Mouse (Mus musculus) CD4-positive, CD25-positive, alpha-beta regulatory T cell, adult 2 months (primary cell): ENCODE measurements around the gene A2ml1.
"Not testable (repeated sequence)": the region's sequence is repeated elsewhere in the genome, so short reads cannot be mapped to it uniquely, and the experiment has no call there.

Experiments used
- DNase-seq: peaks from one replicate; pipeline ENCODE4 v3.0.0-alpha.2; 2012; ENCODE audit warnings: low read depth, low spot score

Gene A2ml1

GRCm38 (mm10) chr6:128581508-128581907 is at the start of gene A2ml1:
Gene A2ml1 (minus strand): TSS chr6:128581608.
- no peak for DNase-seq

DNA sequence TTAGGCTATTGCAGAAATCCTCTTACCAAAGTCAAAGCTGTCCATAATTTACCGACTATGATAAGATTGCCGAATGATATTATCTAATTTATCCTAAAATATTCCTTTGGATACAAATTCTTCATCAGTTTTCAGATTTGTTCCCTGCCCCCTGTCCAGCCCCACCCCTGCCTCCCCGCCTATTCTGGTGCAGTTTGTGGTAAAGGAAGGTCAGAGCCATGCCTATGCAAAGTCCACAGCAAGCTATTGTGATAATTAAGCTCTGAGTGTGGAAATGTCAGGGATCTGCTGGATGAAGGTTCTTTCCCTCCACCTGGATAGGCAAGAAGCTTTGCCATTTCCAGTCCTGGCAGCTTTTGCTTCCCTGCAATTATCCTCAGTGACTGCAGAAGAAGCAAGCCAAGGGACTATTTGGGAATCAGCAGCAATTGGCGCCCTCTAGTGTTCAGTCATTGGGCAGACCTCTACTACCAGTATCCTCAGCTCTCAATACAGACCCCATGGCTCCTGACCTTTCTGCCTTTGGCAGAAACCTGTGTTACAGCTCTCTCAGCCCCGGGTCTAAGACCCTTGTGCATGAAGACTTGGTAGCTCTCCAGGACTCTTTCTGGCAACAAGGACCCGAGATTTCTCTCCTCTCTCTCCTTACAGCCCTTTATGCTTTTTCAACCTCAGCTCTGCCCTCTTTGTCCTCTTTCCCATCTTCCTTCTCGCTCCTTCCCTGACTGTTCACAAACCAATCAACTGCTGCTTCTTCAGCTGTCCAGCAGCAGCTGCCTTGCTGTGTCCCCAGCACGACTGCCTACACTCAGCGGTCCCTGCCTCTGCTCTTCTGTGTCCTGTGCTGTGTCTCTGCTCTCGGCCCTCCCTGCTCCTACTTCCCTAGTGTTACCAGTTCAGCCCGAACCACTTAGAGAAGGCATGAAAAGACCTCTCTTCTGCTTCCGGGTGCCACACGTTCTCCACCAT is 48.6 kb upstream of the A2ml1 start:
- peak; percentile 33 for DNase-seq

DNA sequence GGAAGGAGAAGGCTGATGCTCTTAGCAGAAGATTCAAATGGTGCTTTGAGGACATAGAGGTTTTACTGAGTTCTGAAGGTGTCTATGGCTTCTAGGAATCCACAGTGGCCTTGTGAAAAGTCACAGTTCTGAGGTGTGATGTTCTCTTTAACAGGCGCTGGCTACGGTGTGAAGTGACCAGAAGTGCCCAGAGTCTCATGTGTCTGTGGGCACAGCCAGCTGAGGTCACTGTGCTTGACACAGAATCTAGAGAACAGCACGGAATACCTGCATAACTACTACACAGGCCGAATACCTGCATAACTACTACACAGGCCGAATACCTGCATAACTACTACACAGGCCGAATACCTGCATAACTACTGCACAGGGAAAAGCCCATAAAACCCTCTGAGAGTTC is 43.8 kb upstream of the A2ml1 start:
- DNase-seq = not testable (repeated sequence)

GRCm38 (mm10) chr6:128624425-128624824 is 43.0 kb upstream of the A2ml1 start:
- no peak for DNase-seq

DNA sequence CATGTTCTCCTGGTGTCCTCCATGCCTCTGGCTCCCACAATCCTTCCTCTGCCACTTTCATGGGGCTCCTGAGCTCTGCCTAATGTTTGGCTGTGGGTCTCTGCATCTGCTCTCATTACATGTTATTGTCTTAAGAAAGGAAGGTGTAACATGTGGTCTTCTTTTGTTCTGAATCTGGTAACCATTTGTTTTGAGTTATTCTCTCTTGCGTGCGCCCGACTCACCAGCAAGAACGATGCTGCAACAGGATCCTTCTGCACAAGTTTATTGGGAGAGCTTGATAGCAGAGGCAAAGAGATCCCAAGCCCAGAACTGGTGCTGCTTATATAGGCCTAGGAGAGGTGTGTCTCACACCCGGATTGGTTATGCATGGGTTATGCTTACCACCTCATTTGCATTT is 42.0 kb upstream of the A2ml1 start, which contains the start of gene Klrb1a:
TSS of gene Klrb1a (minus strand) at position 101 of the 400 bp plus-strand sequence.
- not testable (repeated sequence) for DNase-seq

DNA sequence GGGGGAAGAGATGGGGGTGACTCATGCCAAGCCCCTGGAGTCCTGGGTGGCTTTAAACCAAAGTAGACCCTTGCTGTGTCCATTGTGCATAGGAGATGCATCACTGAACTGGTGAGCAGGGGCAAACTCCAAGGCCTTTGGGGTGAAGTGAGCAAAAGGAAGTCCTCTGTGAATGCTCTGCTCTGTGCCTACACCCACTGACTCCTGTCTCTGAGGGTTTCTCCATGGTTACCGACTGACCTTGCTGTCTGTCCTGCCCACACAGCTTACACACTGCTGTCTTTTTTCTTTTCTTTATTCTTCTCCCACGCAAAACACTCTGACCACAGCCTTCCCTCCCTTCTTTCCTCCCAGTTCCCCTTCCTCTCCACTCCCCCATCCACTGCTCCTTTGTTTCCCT is 41.3 kb upstream of the A2ml1 start:
- no peak for DNase-seq

DNA sequence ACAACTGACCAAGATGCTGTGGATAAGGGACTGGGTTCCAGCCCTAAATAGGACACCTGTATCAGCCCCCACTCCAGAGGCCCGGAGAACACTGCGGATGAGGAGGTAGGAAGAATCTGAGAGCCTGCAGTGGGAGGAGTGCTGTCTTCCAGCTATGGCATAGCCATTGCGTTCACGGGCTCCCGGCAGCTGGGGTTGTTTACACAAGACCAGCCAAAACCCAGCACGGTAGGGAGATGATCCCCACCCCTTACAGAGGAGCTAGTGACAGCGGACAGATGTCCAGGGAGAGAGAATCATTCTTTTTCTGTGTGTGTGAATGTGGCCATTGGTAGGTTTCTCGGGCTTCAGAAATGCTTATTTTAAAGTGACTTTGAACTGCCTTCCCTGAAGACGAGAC is 24.9 kb upstream of the A2ml1 start:
- no peak for DNase-seq

GRCm38 (mm10) chr6:128604512-128604911 is 23.1 kb upstream of the A2ml1 start:
- DNase-seq = peak; percentile 21

- no peak for DNase-seq
Observed at GRCm38 (mm10) chr6:128602463-128603201, 21.2 kb upstream of the A2ml1 start.

- DNase-seq = no peak
Observed at GRCm38 (mm10) chr6:128602026-128602425, 20.6 kb upstream of the A2ml1 start.

DNA sequence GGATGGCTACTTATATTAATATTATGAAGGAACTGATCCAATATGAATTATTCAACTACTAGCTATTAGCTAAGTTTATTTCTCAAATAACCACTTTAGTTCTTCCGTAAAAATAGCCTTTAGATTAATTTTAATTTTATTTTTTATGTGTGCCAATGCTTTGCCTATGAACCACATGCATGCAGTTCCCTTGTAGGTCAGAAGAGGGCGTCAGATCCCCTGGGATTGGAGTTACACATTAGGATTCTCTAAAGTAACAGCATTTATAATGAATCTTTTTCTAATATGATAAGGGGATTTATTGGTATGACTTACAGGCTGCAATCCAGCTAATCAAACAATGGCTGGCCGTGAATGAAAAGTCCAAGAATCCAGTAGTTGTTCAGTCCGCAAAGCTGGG is 18.1 kb upstream of the A2ml1 start:
- peak; percentile 3 for DNase-seq

DNA sequence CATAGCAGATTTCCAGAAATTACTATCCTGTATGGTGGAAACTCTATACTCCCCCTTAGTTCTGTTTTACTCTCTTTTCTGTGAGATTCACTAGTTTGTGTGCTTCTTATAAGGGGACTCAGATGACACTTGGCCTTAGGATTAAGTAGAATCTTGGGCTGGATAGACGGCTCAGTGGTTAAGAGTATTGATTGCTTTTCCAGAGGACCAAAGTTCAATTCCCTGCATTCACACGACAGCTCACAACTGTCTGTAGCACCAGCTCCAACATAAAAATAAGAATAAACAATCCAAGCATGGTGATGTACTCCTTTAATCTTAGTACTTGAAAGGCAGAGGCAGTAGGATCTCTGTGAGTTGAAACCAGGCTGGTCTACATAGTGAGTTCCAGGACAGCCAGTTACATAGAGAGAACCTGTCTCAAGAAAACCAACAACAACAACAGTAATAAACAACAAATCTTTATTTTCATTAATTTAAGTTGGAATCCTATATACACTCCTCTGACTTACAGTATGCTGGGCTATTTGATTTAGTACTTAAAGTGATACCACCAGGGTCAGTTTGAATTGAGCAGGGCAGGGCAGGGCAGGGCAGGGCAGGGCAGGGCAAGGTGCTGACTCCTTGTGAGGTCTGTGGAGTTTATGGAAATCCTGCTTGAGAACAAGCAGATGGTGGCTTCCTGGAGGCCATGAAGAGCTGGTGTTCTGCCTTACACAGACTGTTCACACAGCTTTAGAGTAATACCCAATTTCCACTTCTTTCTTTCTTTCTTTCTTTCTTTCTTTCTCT is 17.0 kb upstream of the A2ml1 start:
- DNase-seq = no peak

DNA sequence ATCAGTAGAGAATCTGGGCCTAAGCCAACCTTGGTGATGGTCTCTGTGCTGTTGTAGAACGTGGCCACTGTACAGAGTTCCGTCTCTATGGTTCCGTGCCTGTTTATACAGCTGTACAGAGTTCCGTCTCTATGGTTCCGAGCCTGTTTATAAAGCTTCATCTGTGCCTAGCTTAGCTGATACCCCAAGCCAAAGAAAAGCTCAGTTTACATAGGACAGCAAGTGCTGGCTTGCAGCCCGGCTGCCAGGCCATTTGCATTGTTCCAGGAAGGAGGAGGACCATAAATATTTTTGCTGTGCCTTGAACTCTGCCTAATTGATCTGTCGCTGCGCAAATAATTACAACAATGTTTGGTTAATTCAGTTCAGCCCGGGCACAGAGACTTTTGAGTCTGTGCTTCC is 15.7 kb upstream of the A2ml1 start:
- no peak for DNase-seq

DNA sequence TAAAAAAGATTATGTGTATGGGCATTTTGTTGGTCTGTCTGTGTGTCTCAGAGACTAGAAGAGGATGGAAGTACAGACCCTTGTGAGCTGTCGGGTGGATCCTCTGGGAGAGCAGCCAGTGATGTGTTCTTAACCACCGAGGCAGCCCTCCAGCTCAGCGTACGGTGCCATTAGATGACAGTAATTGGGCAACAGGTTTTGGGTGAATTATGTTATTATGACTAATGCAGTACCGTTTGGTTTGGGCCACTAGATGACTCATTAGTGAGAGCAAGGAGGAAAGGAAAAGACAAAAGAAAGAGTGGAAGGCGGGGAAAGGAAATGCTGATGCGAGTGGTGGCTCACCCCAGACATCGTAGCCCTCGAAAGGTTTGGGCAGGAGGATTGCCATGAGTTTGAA is 13.2 kb upstream of the A2ml1 start:
- DNase-seq = no peak

DNA sequence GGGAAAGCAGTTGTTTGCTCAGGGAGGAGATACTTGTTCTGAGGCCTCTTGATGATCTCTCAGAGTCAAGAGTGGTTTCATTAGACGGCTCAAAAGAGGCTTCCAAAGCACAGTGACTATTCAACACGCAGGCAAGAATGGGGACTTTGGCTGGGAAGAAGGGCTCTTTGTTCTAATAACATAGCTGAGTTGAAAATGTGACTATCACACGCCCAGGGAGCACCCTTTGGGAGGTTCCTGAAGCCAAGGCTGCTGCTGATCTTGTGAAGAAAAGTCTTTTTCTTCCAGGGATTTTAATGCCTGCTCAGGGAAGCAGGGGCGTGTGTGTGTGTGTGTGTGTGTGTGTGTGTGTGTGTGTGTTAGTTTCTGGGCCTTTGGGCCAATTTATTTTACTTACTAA is 8.0 kb upstream of the A2ml1 start:
- DNase-seq = no peak

DNA sequence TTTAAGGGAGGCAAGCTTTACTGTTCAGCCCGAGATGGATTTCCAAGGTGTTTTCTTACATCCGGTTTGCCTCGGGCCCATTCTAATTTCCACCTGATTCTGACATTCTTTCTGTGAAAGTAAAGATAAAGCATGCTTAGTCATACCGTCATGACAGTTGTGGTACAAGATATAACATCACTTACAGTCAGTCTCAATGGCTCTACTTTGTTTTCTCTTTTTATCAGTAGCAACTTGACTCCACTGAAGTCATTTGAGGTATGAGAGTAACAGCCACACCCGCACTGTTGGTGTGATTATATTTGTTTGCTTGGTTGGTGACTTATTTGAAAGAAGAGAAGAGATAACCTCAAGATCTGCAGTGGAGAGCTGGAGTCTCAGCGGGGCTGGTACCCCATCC is 6.2 kb upstream of the A2ml1 start:
- DNase-seq = no peak

DNA sequence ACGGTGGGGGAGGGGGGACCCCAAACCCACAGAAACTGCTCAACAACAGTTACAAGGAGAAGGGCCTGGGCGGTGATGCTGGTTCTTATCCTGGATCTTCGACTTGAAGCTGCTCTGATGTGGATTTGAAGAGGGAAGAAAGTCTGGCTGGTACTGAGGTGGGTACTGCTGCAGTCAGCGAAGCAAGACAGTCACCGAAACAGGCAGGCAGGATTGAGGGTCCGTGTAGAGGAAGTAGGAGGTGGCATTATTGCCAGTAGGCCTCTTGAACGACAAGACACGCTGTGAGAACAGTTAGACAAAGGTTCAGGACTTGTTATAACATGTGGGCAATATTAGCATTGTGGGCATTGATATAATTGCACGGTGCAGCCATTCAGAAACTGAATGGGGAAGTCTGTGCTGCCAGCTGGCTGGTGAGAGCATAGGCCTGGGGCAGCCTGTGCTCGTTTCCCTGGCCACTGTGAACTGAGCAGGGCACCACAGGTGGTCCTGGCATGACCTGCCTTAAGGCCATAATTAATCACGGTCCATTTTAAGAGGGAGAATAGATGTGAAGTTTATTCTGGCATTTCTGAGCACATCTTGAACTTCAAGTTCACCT is 4.3 kb upstream of the A2ml1 start:
- DNase-seq = no peak

- DNase-seq = no peak
Observed at GRCm38 (mm10) chr6:128584070-128584660, 2.8 kb upstream of the A2ml1 start.

DNA sequence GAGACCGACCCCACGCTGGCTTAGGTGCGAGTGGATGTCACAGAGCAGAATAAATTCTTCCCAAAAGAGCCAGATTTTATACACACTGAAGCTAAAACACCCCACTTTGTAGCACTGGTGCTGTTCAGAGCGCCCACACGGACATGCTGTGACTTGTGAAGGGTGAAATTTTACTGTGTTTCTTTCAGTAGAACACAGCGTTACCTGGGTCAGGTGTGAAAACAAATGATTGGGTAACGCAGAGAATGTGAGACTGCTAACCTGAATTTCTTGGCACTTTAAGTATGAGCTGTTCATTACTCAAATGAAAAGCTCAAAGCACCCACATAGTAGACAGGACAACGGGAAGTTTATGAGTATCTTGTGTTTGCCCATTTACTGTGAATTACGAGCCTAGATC is 4.1 kb downstream of the A2ml1 start:
- no peak for DNase-seq

GRCm38 (mm10) chr6:128566589-128566988 is 14.8 kb downstream of the A2ml1 start:
- DNase-seq = no peak

GRCm38 (mm10) chr6:128554049-128554448 is 27.4 kb downstream of the A2ml1 start:
- no peak for DNase-seq
